Mouse (Mus musculus) neutrophil, adult 5-6 weeks (primary cell): ENCODE measurements at regions not wholly inside any gene's neighbourhood (a gene's known extent, or its start where the extent isn't known, plus 50 kb on each side); places are given as distances from the start of the nearest gene placed in this dataset.
"Not testable (repeated sequence)": the region's sequence is repeated elsewhere in the genome, so short reads cannot be mapped to it uniquely, and the experiment has no call there.

ENCODE experiments used
- ATAC-seq: fragments of 151-379, 151-347 bp; 2 replicates; pipeline ENCODE4 v1.8.0; 2017; ENCODE audit warnings: mild to moderate bottlenecking, moderate TSS enrichment; ENCODE audit not compliant: insufficient number of reproducible peaks, poor library complexity, low FRiP score, severe bottlenecking; ENCODE audit errors: extremely low read depth

GRCm38 (mm10) chr4:93584328-93584727 is 249.0 kb upstream of the Tusc1 start:
- ATAC-seq = no peak

- ATAC-seq = no peak
Measured at GRCm38 (mm10) chr4:93583670-93584303, 248.5 kb upstream of the Tusc1 start.

GRCm38 (mm10) chr4:93579343-93579742 is 244.0 kb upstream of the Tusc1 start:
- ATAC-seq = no peak

GRCm38 (mm10) chr4:93567487-93568259 is 232.4 kb upstream of the Tusc1 start:
- no peak for ATAC-seq

DNA sequence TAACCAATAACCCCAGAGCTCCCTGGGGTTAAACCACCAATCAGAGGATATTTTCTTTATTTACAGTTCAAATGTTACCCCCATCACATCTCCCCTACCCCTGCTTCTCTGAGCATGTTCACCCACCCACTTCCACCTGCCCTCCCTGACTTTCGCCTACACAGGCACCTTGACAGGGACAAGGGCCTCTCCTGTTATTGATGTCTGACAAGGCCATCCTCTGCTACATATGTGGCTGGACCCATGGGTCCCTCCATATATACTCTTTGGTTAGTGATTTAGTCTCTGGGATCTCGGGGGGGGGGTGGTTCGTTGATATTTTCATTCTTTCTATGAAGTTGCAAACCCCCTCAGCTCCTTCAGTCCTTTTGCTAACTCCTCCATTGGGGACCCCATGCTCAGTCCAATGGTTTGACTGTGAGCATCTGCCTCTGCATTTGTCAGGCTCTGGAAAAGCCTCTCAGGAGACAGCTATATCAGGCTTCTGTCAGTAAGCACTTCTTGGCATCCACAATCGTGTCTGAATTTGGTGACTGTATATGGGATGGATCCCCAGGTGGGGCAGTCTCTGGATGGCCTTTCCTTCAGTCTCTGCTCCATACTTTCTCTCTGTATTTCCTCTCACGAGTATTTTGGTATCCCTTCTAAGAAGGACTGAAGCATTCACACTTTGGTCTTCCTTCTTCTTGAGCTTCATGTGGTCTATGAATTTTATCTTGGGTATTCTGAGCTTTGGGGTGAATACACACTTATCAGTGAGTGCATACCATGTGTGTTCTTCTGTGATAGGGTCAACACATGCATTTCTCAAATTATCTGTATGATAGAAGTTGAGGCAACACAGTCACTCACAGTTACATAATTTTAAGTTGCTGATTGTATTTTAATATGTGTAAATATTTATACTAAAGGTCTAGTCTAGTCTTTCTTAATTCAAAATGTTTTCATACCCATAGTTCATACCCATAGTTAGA is 220.8 kb upstream of the Tusc1 start:
- no peak for ATAC-seq

- ATAC-seq = not testable (repeated sequence)
Measured at GRCm38 (mm10) chr4:93555181-93555580, 219.9 kb upstream of the Tusc1 start.

DNA sequence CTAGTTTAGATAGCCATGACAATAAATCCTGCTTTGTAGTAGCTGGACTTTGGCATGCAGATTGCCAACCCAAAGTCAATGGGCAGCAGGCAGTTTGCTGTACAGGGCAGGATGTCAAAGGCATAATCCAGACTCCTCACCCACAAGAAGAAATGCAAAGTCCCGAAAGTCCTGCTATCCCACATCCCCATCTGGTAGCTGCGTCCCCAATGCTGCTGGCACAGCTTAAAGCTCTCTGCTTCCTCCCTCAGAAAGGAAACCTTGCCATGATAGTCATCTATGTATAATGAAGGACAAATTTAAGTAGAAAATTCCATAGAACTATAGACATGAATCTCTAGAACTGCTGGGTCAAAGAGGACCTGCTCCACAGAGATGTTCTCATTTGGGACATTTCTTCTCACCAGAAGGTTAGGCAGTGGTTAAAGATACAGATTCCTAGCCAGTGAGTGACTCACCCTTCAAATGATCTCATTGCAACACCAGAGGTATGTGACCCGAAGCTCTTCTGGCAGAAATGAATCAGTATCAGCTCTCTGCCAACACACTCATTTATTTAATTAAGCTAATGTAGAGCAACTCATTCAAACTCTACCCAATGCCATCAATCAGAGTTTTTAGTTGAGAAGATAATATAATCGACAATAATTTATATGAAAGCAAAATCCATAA is 217.3 kb upstream of the Tusc1 start:
- ATAC-seq = no peak

DNA sequence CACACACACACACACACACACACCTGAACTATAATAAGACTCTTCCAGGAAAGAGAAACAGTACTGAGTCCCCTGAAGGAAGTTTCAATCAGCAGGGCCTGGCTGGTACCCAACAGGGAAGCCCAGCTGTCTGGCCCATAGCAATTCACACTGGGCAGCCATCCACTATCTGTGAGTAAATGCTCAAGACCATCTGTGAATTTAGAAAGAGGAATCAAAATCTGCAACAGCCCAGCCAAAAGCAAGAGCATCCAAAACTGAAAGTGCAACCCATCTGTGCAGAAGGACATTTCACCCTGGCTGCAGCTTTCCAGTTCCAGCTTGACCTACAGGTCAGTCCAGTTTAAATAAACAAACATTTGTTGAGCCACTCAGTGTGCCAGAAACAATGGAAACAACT is 215.8 kb upstream of the Tusc1 start:
- no peak for ATAC-seq

DNA sequence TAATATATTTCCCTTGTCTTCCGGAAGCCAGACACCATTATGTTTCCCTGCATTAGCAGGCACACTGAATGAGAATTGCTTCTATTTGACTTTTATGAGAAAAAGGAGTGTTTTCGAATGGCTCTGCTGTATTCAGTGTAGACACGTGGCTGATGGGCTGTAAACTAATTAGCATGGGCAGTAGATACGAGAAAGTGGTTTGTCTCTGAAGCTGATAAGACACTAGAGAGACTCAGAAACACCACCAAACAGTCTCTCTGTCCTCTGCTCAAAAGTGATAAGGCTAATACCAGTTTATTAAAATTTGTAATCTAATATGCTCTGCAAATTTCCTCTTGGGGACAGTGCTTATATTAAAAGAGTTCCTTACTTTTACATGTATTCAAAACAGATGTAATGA is 205.3 kb upstream of the Tusc1 start:
- ATAC-seq = no peak

- no peak for ATAC-seq
Measured at GRCm38 (mm10) chr4:93527382-93527781, 192.1 kb upstream of the Tusc1 start.

- ATAC-seq = peak; percentile 86
Measured at GRCm38 (mm10) chr4:93520454-93521100, 185.3 kb upstream of the Tusc1 start.

GRCm38 (mm10) chr4:93518925-93519324 is 183.6 kb upstream of the Tusc1 start:
- ATAC-seq = no peak

GRCm38 (mm10) chr4:93510771-93511170 is 175.5 kb upstream of the Tusc1 start:
- peak; percentile 86 for ATAC-seq

GRCm38 (mm10) chr4:93496871-93497270 is 161.6 kb upstream of the Tusc1 start:
- ATAC-seq = no peak

- no peak for ATAC-seq
Measured at GRCm38 (mm10) chr4:93494319-93494718, 159.0 kb upstream of the Tusc1 start.

DNA sequence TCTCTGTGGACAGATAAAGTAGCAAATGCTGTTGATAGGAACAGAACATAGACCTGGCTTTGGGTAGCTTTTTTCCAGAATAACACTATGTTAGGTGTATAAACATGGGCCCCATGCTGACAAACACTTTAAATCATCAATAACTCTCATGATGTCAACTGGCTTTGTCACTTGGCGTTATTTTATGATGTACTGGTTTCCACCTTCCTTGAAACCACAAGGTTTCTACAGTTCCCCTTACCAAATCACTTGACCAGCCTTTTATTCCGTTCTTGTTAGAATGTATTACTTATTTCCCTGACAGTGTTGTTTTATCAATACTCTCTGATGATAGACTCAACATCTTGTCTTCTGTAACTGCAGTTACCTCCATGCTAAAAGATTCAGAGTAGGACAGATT is 158.6 kb upstream of the Tusc1 start:
- no peak for ATAC-seq

DNA sequence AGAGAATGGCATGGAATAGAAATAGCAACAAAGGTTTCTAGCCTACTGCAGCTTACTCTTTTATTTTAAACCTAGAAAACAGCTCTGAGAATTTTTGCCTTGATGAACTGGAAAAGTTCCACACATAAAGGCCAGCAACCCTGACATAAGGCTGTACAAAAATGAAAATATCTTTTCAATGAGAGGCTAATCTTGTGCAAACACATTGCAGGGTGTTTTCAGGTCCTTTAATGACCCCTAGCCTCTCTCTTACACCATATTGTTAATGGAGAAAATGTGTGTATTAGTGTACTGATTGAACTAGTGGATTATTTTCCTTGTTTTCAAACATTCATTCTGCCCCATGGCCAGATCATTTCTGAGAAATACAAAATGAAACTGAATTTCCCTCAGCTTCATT is 158.0 kb upstream of the Tusc1 start:
- ATAC-seq = no peak

- ATAC-seq = no peak
Measured at GRCm38 (mm10) chr4:93488570-93488969, 153.3 kb upstream of the Tusc1 start.

GRCm38 (mm10) chr4:93486455-93486854 is 151.1 kb upstream of the Tusc1 start:
- ATAC-seq = no peak
